Mouse (Mus musculus): ENCODE measurements at regions not wholly inside any gene's neighbourhood (a gene's known extent, or its start where the extent isn't known, plus 50 kb on each side); places are given as distances from the start of the nearest gene placed in this dataset.

- no peak overlapping the region for H3K9ac ChIP-seq (ENCODE audit: control insufficient read depth, low read depth, low read length, poor library complexity, severe bottlenecking)
- no peaks in the 10 kb centered on the region for H3K27me3 ChIP-seq (ENCODE audit: control insufficient read depth in 1 of 2, insufficient read depth in 2 of 2, low read length in 2 of 2)
- H3K79me2 ChIP-seq (ENCODE audit: control insufficient read depth, insufficient read depth, low read length, poor library complexity) = no peaks in the 10 kb centered on the region
- peak in 1 of 3 experiments; percentile 20; a peak in 1 of 6 replicates for TF ChIP-seq CTCF (IDR thresholded peaks at IDR 0.05 in 2 of 3, conservative IDR thresholded peaks at IDR 0.05 in 1 of 3; ENCODE audit: control insufficient read depth in 1 of 3, insufficient read depth in 1 of 3, low read depth in 2 of 3, low read length in 3 of 3, poor library complexity in 1 of 3, severe bottlenecking in 1 of 3)
- peak; percentile 18 for TF ChIP-seq RAD21 (IDR thresholded peaks at IDR 0.05; ENCODE audit: low read depth, low read length)
- no peak for TF ChIP-seq MYC (IDR thresholded peaks at IDR 0.05; ENCODE audit: low read depth, low read length)
- H3K27ac ChIP-seq (ENCODE audit: control insufficient read depth, low read depth, low read length) = no peak overlapping the region
- H3K9me3 ChIP-seq (replicated peaks; ENCODE audit: insufficient read depth, low read length) = no peaks in the 10 kb centered on the region
- H3K4me1 ChIP-seq (ENCODE audit: control insufficient read depth in 1 of 2, insufficient read depth in 2 of 2, low read length in 2 of 2) = no peaks in the 10 kb centered on the region
- no peak for DNase-seq (ENCODE audit: low read depth, low spot score)
- H3K36me3 ChIP-seq (ENCODE audit: control insufficient read depth in 1 of 2, insufficient read depth in 2 of 2, low read length in 2 of 2) = no peaks in the 10 kb centered on the region
- no peak overlapping the region for H3K4me3 ChIP-seq (ENCODE audit: control insufficient read depth in 1 of 2, insufficient read depth in 1 of 2, low read depth in 2 of 2, low read length in 2 of 2)
These were observed 64.9 kb upstream of the Pfn2 start for GRCm38 (mm10) chr3:57912650-57913343.

- no peak for DNase-seq (ENCODE audit: low read depth, low spot score)
- H3K9ac ChIP-seq (ENCODE audit: control insufficient read depth, low read depth, low read length, poor library complexity, severe bottlenecking) = no peak overlapping the region
- TF ChIP-seq MYC (IDR thresholded peaks at IDR 0.05; ENCODE audit: low read depth, low read length) (no peak), GABPA (IDR thresholded peaks at IDR 0.05; ENCODE audit: low read depth, low read length) (no peak), POLR2AphosphoS2 (IDR thresholded peaks at IDR 0.05; ENCODE audit: low read length) (no peak), ZKSCAN1 (IDR thresholded peaks at IDR 0.05; ENCODE audit: low read depth, low read length) (no peak), CHD2 (IDR thresholded peaks at IDR 0.05; ENCODE audit: low read length) (no peak), NRF1 (IDR thresholded peaks at IDR 0.05; ENCODE audit: insufficient read depth, low read depth, low read length, poor library complexity, severe bottlenecking) (no peak), MXI1 (IDR thresholded peaks at IDR 0.05; ENCODE audit: low read depth, low read length) (no peak), MAZ (IDR thresholded peaks at IDR 0.05; ENCODE audit: low read depth, low read length) (no peak), TCF12 (IDR thresholded peaks at IDR 0.05; ENCODE audit: low read depth, low read length) (no peak), POLR2A (IDR thresholded peaks at IDR 0.05; ENCODE audit: control insufficient read depth in 1 of 2, insufficient read depth in 1 of 2, low read depth in 1 of 2, low read length in 2 of 2, poor library complexity in 1 of 2) (no peak), KAT2A (conservative IDR thresholded peaks at IDR 0.05; ENCODE audit: low read depth, low read length) (no peak), SIN3A (IDR thresholded peaks at IDR 0.05; ENCODE audit: low read length) (no peak), NELFE (IDR thresholded peaks at IDR 0.05; ENCODE audit: low read depth, low read length) (no peak), TAL1 (IDR thresholded peaks at IDR 0.05; ENCODE audit: low read length) (no peak)
- no peaks in the 10 kb centered on the region for H3K9me3 ChIP-seq (replicated peaks; ENCODE audit: insufficient read depth, low read length)
- no peaks in the 10 kb centered on the region for H3K36me3 ChIP-seq (ENCODE audit: control insufficient read depth in 1 of 2, insufficient read depth in 2 of 2, low read length in 2 of 2)
- H3K79me2 ChIP-seq (ENCODE audit: control insufficient read depth, insufficient read depth, low read length, poor library complexity) = no peaks in the 10 kb centered on the region
- no peaks in the 10 kb centered on the region for H3K27me3 ChIP-seq (ENCODE audit: control insufficient read depth in 1 of 2, insufficient read depth in 2 of 2, low read length in 2 of 2)
- H3K4me1 ChIP-seq (ENCODE audit: control insufficient read depth in 1 of 2, insufficient read depth in 2 of 2, low read length in 2 of 2) = no peaks in the 10 kb centered on the region
- H3K4me3 ChIP-seq (ENCODE audit: control insufficient read depth in 1 of 2, insufficient read depth in 1 of 2, low read depth in 2 of 2, low read length in 2 of 2) = no peak overlapping the region
- no peak overlapping the region for H3K27ac ChIP-seq (ENCODE audit: control insufficient read depth, low read depth, low read length)
These were observed 66.8 kb upstream of the Pfn2 start for GRCm38 (mm10) chr3:57914687-57915086.

Measured in MEL (cell line).